Mouse (Mus musculus) thymus, adult 2 months (tissue): ENCODE data around the gene Mrm3. TPM values are rescaled to one million over a fixed set of nuclear protein-coding genes. Genes with fewer than 3 reads are reported as not detected.

Experiments used
- DNase-seq: peaks from one replicate; pipeline ENCODE4 v3.0.0; 2021
- H3K27ac ChIP-seq: fragments of 200-500 bp; 2 replicates; pipeline ENCODE4 v1.5.1; 2012; ENCODE audit warnings: low read length, control low read depth; ENCODE audit not compliant: control insufficient read depth, insufficient read depth
- H3K27me3 ChIP-seq: fragments of 200-500 bp; 2 replicates; pipeline ENCODE4 v1.6.1; 2012; ENCODE audit warnings: mild to moderate bottlenecking, low read length, moderate library complexity, mixed read lengths; ENCODE audit not compliant: control insufficient read depth, insufficient read depth
- H3K36me3 ChIP-seq: fragments of 200-500 bp; 2 replicates; pipeline ENCODE4 v1.6.1; 2012; ENCODE audit warnings: mild to moderate bottlenecking, low read length, moderate library complexity; ENCODE audit not compliant: control insufficient read depth, insufficient read depth
- H3K4me1 ChIP-seq: fragments of 200-500 bp; replicated peaks from 2 replicates; pipeline ENCODE4 v1.6.1; 2012; ENCODE audit warnings: low read length; ENCODE audit not compliant: control insufficient read depth, insufficient read depth
- H3K4me3 ChIP-seq: fragments of 200-500 bp; 2 replicates; pipeline ENCODE4 v1.5.1; 2012; ENCODE audit warnings: mild to moderate bottlenecking, low read length, control low read depth, moderate library complexity; ENCODE audit not compliant: control insufficient read depth, insufficient read depth
- CTCF ChIP-seq: fragments of 200-500 bp; IDR thresholded peaks from 2 replicates; pipeline ENCODE4 v1.5.1; 2012; ENCODE audit warnings: mild to moderate bottlenecking, control low read depth, low read length, moderate library complexity, borderline replicate concordance; ENCODE audit not compliant: control insufficient read depth, poor library complexity, insufficient read depth; ENCODE audit errors: extremely low read depth
- POLR2A ChIP-seq: fragments of 200-500 bp; IDR thresholded peaks from 2 replicates; pipeline ENCODE4 v1.6.1; 2012; ENCODE audit warnings: mild to moderate bottlenecking, low read length, control low read depth, moderate library complexity; ENCODE audit not compliant: control insufficient read depth, poor library complexity, insufficient read depth; ENCODE audit errors: extremely low read depth
- WGBS: fragments of 180-500 bp; shearing (Covaris S2); methylation state at CpG from one replicate; pipeline ENCODE4 v1.1.7; 2018; 5-methylcytosine and 5-hydroxymethylcytosine counted together
- polyA plus RNA-seq: library from polyadenylated mRNA; depleted of rRNA; stranded (reverse); fragments of >200 nt; gene quantifications from 2 replicates; pipeline ENCODE4 v1.2.3, GENCODE M21; 2012

Gene Mrm3
- polyA plus RNA-seq, 1 experiment = 7.6 TPM

DNA sequence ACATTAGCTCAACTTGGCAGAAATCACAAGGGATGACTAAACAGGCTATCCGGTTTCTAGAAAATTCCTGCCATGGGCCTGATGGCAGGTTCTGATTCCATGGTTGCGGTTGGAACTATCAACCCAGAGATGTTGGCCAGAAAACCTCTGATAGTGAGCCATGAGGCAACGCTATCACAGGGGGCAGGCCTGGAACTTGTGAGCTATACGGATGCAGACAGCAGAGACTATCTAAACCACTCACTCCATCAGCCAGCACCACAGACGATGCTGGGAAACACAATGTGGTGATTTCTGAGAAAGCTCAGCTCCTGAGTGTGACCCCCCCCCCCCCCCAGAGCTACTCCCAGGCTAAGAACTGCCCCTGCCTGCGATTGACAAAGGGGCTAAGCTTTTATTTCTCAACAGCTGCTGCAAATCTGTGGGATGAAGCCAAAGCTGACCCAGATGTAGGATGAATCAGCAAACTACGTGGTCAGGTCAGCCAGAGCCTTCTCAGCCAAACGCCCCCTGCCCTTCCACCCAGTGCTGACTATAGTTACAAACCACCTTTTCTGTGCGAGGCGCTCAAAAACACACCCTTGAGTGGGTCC lies 43.1 kb downstream of the Mrm3 start:
- no peak for DNase-seq
- no peak for TF ChIP-seq CTCF
- no peak for TF ChIP-seq POLR2A
- WGBS = 76% methylated on average over 10 of the region's 10 CpGs
- no peaks in the 10 kb centered on the region for H3K36me3 ChIP-seq
- H3K27me3 ChIP-seq = no peaks in the 10 kb centered on the region
- no peak overlapping the region for H3K4me3 ChIP-seq
- no peak overlapping the region for H3K27ac ChIP-seq
- H3K4me1 ChIP-seq = no peaks in the 10 kb centered on the region

DNA sequence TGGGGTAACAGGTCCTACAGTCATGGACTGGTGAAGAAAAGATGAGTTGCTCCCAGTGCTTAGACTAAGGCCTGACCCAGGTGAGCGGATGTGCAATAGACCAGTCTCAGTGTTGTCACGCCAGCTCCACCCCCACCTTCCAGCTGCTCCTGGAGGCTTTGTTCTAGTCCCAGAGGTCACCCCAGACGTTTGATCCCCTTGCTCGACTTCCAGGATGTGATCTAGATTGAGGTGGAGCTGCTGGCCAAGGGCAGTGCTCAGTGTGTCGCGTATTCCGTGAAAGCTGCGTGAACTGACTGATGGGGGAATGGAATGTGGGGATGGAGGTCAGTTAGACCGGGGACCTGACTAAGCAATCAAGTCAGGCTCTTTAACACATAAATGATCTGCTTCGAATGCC lies 43.8 kb downstream of the Mrm3 start:
- Histone ChIP-seq H3K27me3 (no peaks in the 10 kb centered on the region), H3K4me3 (no peak overlapping the region), H3K4me1 (no peaks in the 10 kb centered on the region), H3K36me3 (no peaks in the 10 kb centered on the region), H3K27ac (no peak overlapping the region)
- TF ChIP-seq POLR2A = no peak
- no peak for TF ChIP-seq CTCF
- WGBS = 89% methylated on average over 10 of the region's 10 CpGs
- DNase-seq = no peak

DNA sequence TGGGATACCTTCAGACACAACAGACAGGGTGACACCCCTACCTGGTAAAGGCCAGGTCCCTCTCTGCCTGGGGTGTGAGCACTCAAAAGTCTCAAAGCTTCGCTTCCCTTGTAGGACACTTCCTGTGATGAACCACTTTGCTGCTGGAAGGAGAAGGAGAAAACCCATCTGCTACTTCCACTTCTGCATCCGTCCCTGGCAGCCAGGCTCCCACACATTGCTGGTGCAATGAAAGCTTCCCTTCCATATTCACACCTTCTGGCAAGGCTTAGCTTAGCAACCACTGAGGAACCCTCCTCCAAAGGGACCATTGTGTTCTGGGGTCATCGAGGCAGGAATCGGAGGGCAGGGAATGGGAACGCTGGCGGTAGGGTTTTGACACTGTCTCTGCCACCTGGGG lies 45.1 kb downstream of the Mrm3 start:
- no peaks in the 10 kb centered on the region for H3K27me3 ChIP-seq
- H3K27ac ChIP-seq = no peak overlapping the region
- H3K4me3 ChIP-seq = no peak overlapping the region
- H3K36me3 ChIP-seq = no peaks in the 10 kb centered on the region
- 88% methylated on average over 6 of the region's 6 CpGs for WGBS
- peaks cover 3% of the 10 kb centered on the region; the same call in 1 of the 2 replicates for H3K4me1 ChIP-seq
- TF ChIP-seq CTCF (no peak), POLR2A (no peak)
- no peak for DNase-seq

DNA sequence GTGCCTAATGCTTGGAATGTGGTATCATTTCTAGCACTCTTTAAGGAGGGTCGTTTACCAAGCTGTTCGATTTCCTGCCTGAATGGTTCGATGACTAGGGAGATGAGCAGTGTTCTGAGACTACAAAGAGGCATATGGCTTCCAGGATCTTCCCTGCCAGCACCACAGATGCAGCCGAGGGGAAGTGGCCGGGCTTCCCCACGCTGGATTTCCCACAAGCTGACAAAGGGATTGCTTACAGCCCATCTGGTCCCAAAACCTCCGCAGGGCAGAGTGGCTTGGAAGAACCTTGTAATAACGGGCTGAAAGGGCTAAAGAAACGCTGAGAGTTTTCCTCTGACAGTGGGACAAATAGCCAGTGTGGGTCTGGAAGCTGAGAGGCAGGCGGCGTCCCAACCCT lies 46.9 kb downstream of the Mrm3 start:
- 74% methylated on average over 11 of the region's 11 CpGs for WGBS
- no peak for DNase-seq
- no peaks in the 10 kb centered on the region for H3K36me3 ChIP-seq
- H3K4me1 ChIP-seq = peaks cover 3% of the 10 kb centered on the region; the same call in 1 of the 2 replicates
- H3K4me3 ChIP-seq = no peak overlapping the region
- TF ChIP-seq CTCF (no peak), POLR2A (no peak)
- no peaks in the 10 kb centered on the region for H3K27me3 ChIP-seq
- no peak overlapping the region for H3K27ac ChIP-seq

DNA sequence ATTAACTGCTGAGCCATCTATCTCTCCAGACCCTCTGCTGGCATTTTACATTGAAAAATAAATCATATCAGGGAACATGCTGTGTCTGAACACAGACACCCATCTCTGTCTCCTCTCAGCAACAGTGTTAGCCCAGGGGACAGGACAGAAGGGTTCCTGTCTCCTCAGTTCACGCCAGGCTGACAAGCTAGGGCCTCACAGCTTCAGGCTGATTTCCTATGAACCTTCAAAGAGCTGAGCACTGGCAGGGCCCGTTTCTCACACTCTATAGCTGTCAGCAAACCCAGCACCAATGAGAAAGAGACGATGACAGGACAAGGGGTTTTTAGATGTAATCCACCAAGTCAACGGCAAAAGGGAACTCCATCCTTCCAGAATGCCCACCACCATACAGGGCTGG lies 48.4 kb downstream of the Mrm3 start:
- Histone ChIP-seq H3K36me3 (no peaks in the 10 kb centered on the region), H3K4me3 (no peak overlapping the region), H3K27me3 (no peaks in the 10 kb centered on the region), H3K4me1 (peaks cover 3% of the 10 kb centered on the region; the same call in 1 of the 2 replicates), H3K27ac (no peak overlapping the region)
- TF ChIP-seq POLR2A = no peak
- no peak for TF ChIP-seq CTCF
- DNase-seq = no peak
- 91% methylated on average over 4 of the region's 4 CpGs for WGBS

DNA sequence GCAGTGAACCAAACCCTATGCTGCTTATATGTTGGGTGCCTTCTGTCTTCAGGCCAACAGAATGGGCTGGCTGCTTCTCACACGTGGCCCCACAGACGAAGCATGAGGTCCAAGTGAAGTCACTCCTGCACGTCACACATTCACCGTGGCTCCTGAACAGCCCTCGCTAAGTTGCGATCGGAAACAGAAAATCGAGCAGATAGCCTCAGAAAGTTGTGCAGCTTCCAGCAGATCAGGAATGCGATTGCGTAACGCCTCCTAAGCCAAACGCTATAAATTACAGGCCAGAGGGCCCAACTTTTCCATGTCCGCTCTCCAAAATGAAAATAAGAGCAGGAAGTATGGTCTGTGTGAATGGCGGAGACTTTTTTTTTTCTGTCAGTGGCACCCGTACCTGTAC lies 48.9 kb downstream of the Mrm3 start:
- DNase-seq = no peak
- WGBS = 90% methylated on average over 15 of the region's 15 CpGs
- Histone ChIP-seq H3K36me3 (no peaks in the 10 kb centered on the region), H3K27ac (no peak overlapping the region), H3K4me3 (no peak overlapping the region), H3K27me3 (no peaks in the 10 kb centered on the region), H3K4me1 (peaks cover 3% of the 10 kb centered on the region; the same call in 1 of the 2 replicates)
- no peak for TF ChIP-seq CTCF
- no peak for TF ChIP-seq POLR2A

DNA sequence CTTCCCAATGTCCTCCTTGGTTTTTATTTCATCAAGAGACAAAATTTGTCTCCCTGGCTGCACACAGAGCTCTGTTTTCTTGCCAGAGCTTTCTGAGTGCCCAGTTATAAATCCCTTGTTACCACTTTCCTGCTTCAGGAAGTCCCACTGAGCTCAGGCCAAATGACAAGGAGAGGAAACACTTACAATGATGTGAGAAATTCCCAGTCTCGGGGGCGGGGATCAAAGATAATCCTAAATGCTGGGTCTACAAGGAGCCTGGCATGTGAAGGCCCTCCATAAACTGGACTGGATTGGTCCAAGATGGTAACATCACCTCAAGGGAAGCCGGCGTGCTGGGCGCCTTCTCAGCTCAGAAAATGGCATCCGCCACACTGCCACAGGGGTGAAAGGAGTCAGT lies 49.3 kb downstream of the Mrm3 start:
- Histone ChIP-seq H3K27ac (no peak overlapping the region), H3K36me3 (no peaks in the 10 kb centered on the region), H3K4me3 (no peak overlapping the region), H3K4me1 (peaks cover 3% of the 10 kb centered on the region; the same call in 1 of the 2 replicates), H3K27me3 (no peaks in the 10 kb centered on the region)
- TF ChIP-seq POLR2A = no peak
- TF ChIP-seq CTCF = no peak
- no peak for DNase-seq
- 98% methylated on average over 6 of the region's 6 CpGs for WGBS
